Mouse (Mus musculus) forebrain, embryonic 12.5 days (tissue): Measurements from ENCODE around the gene Neurog2. TPM values are rescaled to one million over a fixed set of nuclear protein-coding genes. Genes with fewer than 3 reads are reported as not detected.

Experiments used
- ATAC-seq: fragments of 200-750 bp; cut with Nextera tagmentation; 2 replicates; pipeline ENCODE4 v1.8.0; 2017; ENCODE audit warnings: moderate TSS enrichment; ENCODE audit not compliant: low FRiP score
- H3K27ac ChIP-seq: fragments of 300-500 bp; sonication (generic); 2 replicates; pipeline ENCODE4 v1.5.1; 2016; ENCODE audit warnings: mild to moderate bottlenecking
- H3K27me3 ChIP-seq: fragments of 300-500 bp; sonication (generic); 2 replicates; pipeline ENCODE4 v1.6.1; 2016; ENCODE audit warnings: mild to moderate bottlenecking
- H3K36me3 ChIP-seq: fragments of 300-500 bp; sonication (generic); replicated peaks from 2 replicates; pipeline ENCODE4 v1.6.1; 2016; ENCODE audit warnings: mild to moderate bottlenecking
- H3K4me1 ChIP-seq: fragments of 300-500 bp; sonication (generic); 2 replicates; pipeline ENCODE4 v1.6.1; 2016
- H3K4me2 ChIP-seq: fragments of 300-500 bp; sonication (generic); 2 replicates; pipeline ENCODE4 v1.6.1; 2016; ENCODE audit warnings: mild to moderate bottlenecking, moderate library complexity
- H3K4me3 ChIP-seq: fragments of 300-500 bp; sonication (generic); replicated peaks from 2 replicates; pipeline ENCODE4 v1.5.1; 2016; ENCODE audit warnings: mild to moderate bottlenecking
- H3K9ac ChIP-seq: fragments of 300-500 bp; sonication (generic); 2 replicates; pipeline ENCODE4 v1.6.1; 2016; ENCODE audit warnings: mild to moderate bottlenecking
- H3K9me3 ChIP-seq: fragments of 300-500 bp; sonication (generic); 2 replicates; pipeline ENCODE4 v1.6.1; 2016
- WGBS: fragments of 180-500 bp; shearing (Covaris S2); methylation state at CpG from one replicate; pipeline ENCODE4 v1.1.7; 2016; 5-methylcytosine and 5-hydroxymethylcytosine counted together
- polyA plus RNA-seq: library from polyadenylated mRNA; unstranded; fragments of >200 nt; fragmentation: Nextera tagmentation; extraction: Ambion mirVana; gene quantifications from 2 replicates; pipeline ENCODE4 v1.2.1, GENCODE M21; 2016

Neurog2 gene
- polyA plus RNA-seq: 161 and 168 TPM in 2 replicates

GRCm38 (mm10) chr3:127633080-127634032, at the start of gene Neurog2:
TSS of gene Neurog2 (plus strand) at chr3:127633135.
- no peaks in the 10 kb centered on the region; the same call in 1 of the 2 replicates for H3K9me3 ChIP-seq
- no peaks in the 10 kb centered on the region for H3K36me3 ChIP-seq
- H3K27ac ChIP-seq: peak within 1 kb of the TSS; percentile 97
- under 1% methylated on average over 91 of the region's 92 CpGs for WGBS
- peaks cover 47% of the 10 kb centered on the region for H3K4me1 ChIP-seq
- H3K9ac ChIP-seq: peak within 1 kb of the TSS; percentile 84
- ATAC-seq: peak; percentile 70
- H3K4me2 ChIP-seq: peak within 1 kb of the TSS; percentile 67
- peaks cover 88% of the 10 kb centered on the region for H3K27me3 ChIP-seq
- peak within 1 kb of the TSS; percentile 62 for H3K4me3 ChIP-seq

DNA sequence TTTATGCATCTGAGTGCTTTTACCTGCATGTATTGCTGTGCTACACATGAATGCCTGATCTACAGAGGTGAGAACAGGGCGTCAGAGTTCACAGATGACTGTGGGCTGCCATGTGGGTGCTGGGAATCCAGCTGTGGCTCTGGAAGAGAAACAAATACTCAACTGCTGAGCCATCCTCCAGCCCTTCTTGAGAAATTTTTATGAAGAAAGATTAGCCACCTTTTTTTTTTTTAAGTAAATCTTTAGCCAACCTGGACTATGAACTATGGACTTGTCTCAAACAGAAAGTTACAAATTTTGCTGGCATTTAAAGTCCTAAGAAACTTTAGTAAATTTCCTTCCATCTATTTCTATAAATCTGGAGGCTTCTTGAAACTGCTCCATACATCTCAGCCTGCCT, 35.8 kb upstream of the Neurog2 start:
- ATAC-seq: no peak
- peaks cover 31% of the 10 kb centered on the region for H3K36me3 ChIP-seq
- no peak overlapping the region for H3K9ac ChIP-seq
- no peak overlapping the region for H3K4me2 ChIP-seq
- H3K27me3 ChIP-seq: no peaks in the 10 kb centered on the region
- H3K27ac ChIP-seq: no peak overlapping the region
- H3K9me3 ChIP-seq: no peaks in the 10 kb centered on the region
- H3K4me3 ChIP-seq: no peak overlapping the region
- no peaks in the 10 kb centered on the region for H3K4me1 ChIP-seq
- 82% methylated on average over 1 of the region's 1 CpGs for WGBS

- Histone ChIP-seq H3K9ac (no peak overlapping the region), H3K36me3 (peaks cover 54% of the 10 kb centered on the region)
- no peak for ATAC-seq
Measured at GRCm38 (mm10) chr3:127608109-127608508, 24.8 kb upstream of the Neurog2 start.

DNA sequence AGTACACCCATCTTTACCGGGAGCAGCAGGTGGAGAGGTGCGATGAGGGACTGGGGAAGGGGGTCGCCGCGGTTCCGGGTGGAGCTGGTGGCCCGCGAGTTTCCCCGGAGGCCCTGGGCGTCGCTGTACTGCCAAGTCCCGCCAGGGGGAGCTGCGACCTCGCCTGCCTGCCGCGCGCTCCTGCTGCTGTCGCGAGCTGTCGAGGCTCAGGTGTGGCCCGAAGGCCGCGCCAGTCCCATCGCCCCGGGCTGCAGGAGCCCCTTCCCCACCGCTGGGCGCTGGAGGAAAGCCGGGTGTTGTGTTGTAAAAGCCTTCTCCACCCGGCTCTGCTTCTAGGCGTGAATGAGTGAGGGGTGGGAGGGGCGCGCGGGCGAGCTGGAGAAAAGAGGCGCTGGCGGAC, 7.6 kb upstream of the Neurog2 start:
- ATAC-seq: peak; percentile 92
- H3K27me3 ChIP-seq: peaks cover 67% of the 10 kb centered on the region
- H3K9ac ChIP-seq: no peak overlapping the region
- H3K4me1 ChIP-seq: peaks cover 41% of the 10 kb centered on the region
- H3K4me2 ChIP-seq: peak overlapping the region; percentile 46
- peak overlapping the region; percentile 84 for H3K27ac ChIP-seq
- under 1% methylated on average over 36 of the region's 36 CpGs for WGBS
- H3K9me3 ChIP-seq: no peaks in the 10 kb centered on the region
- no peaks in the 10 kb centered on the region for H3K36me3 ChIP-seq
- H3K4me3 ChIP-seq: peak overlapping the region; percentile 31

More at GRCm38 (mm10) chr3:127608109-127608508, 24.8 kb upstream of the Neurog2 start:
- no peaks in the 10 kb centered on the region for H3K27me3 ChIP-seq
- WGBS: 97% methylated on average over 2 of the region's 2 CpGs
- no peak overlapping the region for H3K4me3 ChIP-seq
- H3K4me1 ChIP-seq: no peaks in the 10 kb centered on the region
- H3K9me3 ChIP-seq: no peaks in the 10 kb centered on the region
- no peak overlapping the region for H3K27ac ChIP-seq
- no peak overlapping the region for H3K4me2 ChIP-seq

- Histone ChIP-seq H3K27ac (peak overlapping the region; percentile 84), H3K27me3 (peaks cover 69% of the 10 kb centered on the region), H3K9ac (no peak overlapping the region), H3K4me1 (peaks cover 45% of the 10 kb centered on the region), H3K4me2 (peak overlapping the region; percentile 46), H3K9me3 (no peaks in the 10 kb centered on the region), H3K36me3 (no peaks in the 10 kb centered on the region), H3K4me3 (peak overlapping the region; percentile 31)
- ATAC-seq: peak; percentile 73
- WGBS: under 1% methylated on average over 28 of the region's 28 CpGs
Measured at GRCm38 (mm10) chr3:127625701-127626399, 7.1 kb upstream of the Neurog2 start.

DNA sequence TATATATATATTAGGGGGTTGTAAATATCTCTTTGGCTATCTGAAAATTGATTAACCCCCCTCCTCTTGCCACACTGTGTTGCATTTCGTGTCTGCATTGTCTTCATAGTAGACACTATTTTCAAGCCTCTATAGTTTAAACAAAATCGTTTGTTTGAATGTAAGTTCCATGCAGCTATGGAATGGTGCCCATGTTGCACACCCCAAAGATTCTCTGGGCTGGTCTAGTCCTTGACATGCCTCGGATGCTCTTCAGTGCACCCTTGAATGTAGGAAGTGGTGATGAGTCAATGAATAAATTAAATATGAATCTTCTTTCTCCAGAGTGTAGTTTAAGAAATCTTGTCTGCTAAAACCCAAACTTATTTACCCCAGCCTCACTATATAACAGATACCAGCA, 6.4 kb upstream of the Neurog2 start:
- Histone ChIP-seq H3K9ac (no peak overlapping the region), H3K27ac (peak overlapping the region; percentile 84), H3K4me1 (peaks cover 51% of the 10 kb centered on the region), H3K4me2 (no peak overlapping the region; the same call in 1 of the 2 replicates), H3K27me3 (peaks cover 74% of the 10 kb centered on the region), H3K4me3 (no peak overlapping the region), H3K9me3 (no peaks in the 10 kb centered on the region), H3K36me3 (no peaks in the 10 kb centered on the region)
- no peak for ATAC-seq
- WGBS: 5% methylated on average over 3 of the region's 3 CpGs

- Histone ChIP-seq H3K4me2 (peak overlapping the region; percentile 44), H3K9ac (peak overlapping the region; percentile 40), H3K4me1 (peaks cover 59% of the 10 kb centered on the region), H3K9me3 (no peaks in the 10 kb centered on the region), H3K27me3 (peaks cover 83% of the 10 kb centered on the region), H3K4me3 (peak overlapping the region; percentile 23), H3K36me3 (no peaks in the 10 kb centered on the region), H3K27ac (peak overlapping the region; percentile 84)
- under 1% methylated on average over 28 of the region's 28 CpGs for WGBS
- ATAC-seq: no peak
Measured at GRCm38 (mm10) chr3:127627151-127627955, 5.6 kb upstream of the Neurog2 start.

DNA sequence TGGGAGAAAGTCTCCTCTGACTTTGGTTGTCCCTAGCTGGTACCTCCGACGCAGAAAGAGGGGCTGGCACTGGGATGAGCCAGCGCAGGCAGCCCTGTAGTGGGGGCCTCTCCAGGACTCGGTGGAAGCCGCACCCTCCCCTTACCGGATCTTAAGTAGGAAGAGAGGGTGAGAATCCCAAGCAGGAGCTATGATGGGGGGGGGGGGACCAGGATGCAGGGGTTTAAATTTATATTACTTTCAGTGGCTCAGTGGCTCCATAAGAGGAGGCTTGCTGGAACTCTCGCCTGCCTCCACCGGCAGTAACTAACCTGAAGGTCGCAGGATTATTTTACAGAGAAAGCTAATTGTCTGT, 5.0 kb upstream of the Neurog2 start:
- Histone ChIP-seq H3K9ac (peak overlapping the region; percentile 40), H3K27ac (peak overlapping the region; percentile 84), H3K4me3 (peak overlapping the region; percentile 23), H3K4me2 (peak overlapping the region; percentile 44), H3K27me3 (peaks cover 83% of the 10 kb centered on the region), H3K36me3 (no peaks in the 10 kb centered on the region), H3K9me3 (no peaks in the 10 kb centered on the region), H3K4me1 (peaks cover 64% of the 10 kb centered on the region)
- ATAC-seq: no peak
- under 1% methylated on average over 9 of the region's 9 CpGs for WGBS

DNA sequence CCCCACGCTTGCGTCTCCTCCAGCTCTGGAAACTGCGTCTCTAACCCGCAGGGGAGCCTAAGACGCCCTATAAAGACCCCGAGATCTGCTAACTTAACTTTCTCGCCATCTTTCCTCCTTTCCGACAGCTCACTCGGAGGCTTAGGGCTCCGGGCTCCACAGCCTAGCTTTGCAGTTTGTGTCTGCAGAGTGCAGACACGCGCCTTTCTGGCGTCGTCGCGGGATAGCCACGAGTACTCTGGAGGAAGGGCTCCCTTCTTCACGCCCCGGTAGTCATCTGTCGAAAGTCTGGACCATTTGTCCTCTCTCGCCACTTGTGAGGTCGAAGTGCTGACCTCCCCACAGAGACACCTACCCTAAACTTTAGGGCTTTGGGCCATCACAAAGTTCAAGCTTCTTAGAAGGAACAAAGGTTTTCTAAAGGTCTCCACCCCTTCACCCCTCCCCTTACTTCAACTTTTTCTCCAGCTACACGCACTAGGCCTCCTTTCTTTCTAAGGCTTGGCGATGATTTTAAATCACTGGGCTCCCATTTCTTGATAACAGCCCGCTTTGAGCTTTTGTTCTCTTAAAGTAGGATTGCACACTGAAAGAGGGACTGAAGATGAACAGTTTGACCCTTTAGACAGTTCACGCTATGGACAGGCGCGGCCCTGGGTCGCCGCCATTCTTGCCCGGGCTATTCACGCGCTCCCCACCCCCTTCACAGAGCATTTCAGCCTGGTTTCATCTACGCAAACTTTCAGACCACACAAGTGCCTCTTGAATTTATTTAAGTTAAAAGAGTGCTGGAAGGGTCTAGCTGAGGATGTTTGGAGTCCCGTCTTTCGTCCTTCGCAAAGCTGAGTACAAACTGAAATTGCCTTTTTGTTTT, 4.4 kb upstream of the Neurog2 start:
- Histone ChIP-seq H3K4me2 (peak overlapping the region; percentile 44), H3K27me3 (peaks cover 83% of the 10 kb centered on the region), H3K9ac (peak overlapping the region; percentile 40), H3K4me3 (peak overlapping the region; percentile 23), H3K9me3 (no peaks in the 10 kb centered on the region), H3K27ac (peak overlapping the region; percentile 84), H3K36me3 (no peaks in the 10 kb centered on the region), H3K4me1 (peaks cover 70% of the 10 kb centered on the region)
- no peak for ATAC-seq
- WGBS: 2% methylated on average over 37 of the region's 37 CpGs

DNA sequence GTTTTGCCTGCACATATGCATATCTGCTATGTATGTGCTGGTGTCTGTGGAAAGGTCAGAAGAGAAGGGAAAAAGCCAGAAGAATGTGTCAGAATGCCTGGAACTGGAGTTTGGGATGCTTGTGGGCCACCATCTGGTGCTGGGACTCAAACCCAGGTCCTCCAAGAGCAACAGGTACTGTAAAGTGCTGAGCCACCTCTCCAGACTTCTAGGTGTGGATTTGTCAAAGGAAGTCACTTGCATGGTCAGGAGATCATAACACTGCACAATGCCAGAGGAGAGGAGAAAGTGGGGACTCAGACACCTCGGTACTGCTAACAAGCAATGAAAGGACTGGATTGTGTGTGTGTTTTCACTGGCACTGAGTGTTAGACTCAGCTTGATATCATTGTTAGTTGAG, 2.7 kb upstream of the Neurog2 start:
- no peak overlapping the region for H3K4me3 ChIP-seq
- no peak overlapping the region for H3K27ac ChIP-seq
- no peak for ATAC-seq
- peaks cover 87% of the 10 kb centered on the region for H3K27me3 ChIP-seq
- 0% methylated on average over 1 of the region's 1 CpGs for WGBS
- H3K9me3 ChIP-seq: no peaks in the 10 kb centered on the region
- H3K9ac ChIP-seq: no peak overlapping the region
- peaks cover 73% of the 10 kb centered on the region for H3K4me1 ChIP-seq
- H3K36me3 ChIP-seq: no peaks in the 10 kb centered on the region
- H3K4me2 ChIP-seq: no peak overlapping the region

GRCm38 (mm10) chr3:127630735-127631372, 2.1 kb upstream of the Neurog2 start:
- peaks cover 70% of the 10 kb centered on the region for H3K4me1 ChIP-seq
- H3K4me3 ChIP-seq: no peak overlapping the region
- ATAC-seq: no peak
- peaks cover 85% of the 10 kb centered on the region for H3K27me3 ChIP-seq
- H3K27ac ChIP-seq: peak overlapping the region; percentile 97; the same call in 1 of the 2 replicates
- no peaks in the 10 kb centered on the region for H3K36me3 ChIP-seq
- H3K9ac ChIP-seq: no peak overlapping the region
- H3K4me2 ChIP-seq: peak overlapping the region; percentile 67
- H3K9me3 ChIP-seq: no peaks in the 10 kb centered on the region; the same call in 1 of the 2 replicates
- WGBS: 2% methylated on average over 17 of the region's 17 CpGs
